Mouse (Mus musculus): ENCODE data around the gene Slc12a5. TPM values are rescaled to one million over a fixed set of nuclear protein-coding genes. Genes with fewer than 3 reads are reported as not detected.

Slc12a5 gene
- total and polyA plus RNA-seq, 3 experiments, result 0.50 to 1.3 TPM; not detected in 1

DNA sequence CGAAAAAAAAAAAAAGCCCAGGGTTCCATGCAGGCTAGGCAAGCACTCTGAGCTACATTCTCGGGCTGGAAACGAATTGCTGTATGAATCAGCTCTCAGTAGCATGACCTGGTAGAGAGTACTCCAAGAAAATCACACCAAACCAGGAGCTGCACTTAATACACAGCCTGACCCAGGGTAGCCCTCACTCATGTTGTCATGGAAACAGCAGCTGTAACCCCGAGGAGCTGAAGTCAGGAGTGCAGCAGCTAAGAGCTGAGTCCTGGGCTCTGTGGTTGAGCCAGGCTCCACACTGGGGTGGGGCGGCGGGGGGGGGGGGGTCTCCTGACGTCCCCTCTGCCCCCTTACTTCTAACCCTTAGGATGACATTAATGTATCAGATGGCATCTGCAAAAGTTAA lies 38.6 kb upstream of the Slc12a5 start:
- H3K36me3 ChIP-seq (ENCODE audit: control insufficient read depth in 1 of 2, insufficient read depth in 2 of 2, low read length in 2 of 2), result no peaks in the 10 kb centered on the region; a peak in 1 of 4 replicates
- H3K4me3 ChIP-seq (ENCODE audit: control insufficient read depth in 1 of 2, insufficient read depth in 1 of 2, low read depth in 2 of 2, low read length in 2 of 2), result no peak overlapping the region
- H3K27ac ChIP-seq (ENCODE audit: control insufficient read depth, low read depth, low read length), result no peak overlapping the region
- no peak for TF ChIP-seq GABPA (IDR thresholded peaks at IDR 0.05; ENCODE audit: low read depth, low read length)
- no peak for TF ChIP-seq CHD2 (IDR thresholded peaks at IDR 0.05; ENCODE audit: low read length)
- TF ChIP-seq E2F4 (IDR thresholded peaks at IDR 0.05; ENCODE audit: borderline replicate concordance, low read depth, low read length), result no peak
- no peak for TF ChIP-seq USF2 (IDR thresholded peaks at IDR 0.05; ENCODE audit: borderline replicate concordance in 1 of 2, insufficient read depth in 1 of 2, low read depth in 1 of 2, low read length in 2 of 2)
- no peak for TF ChIP-seq POLR2AphosphoS5 (IDR thresholded peaks at IDR 0.05; ENCODE audit: borderline replicate concordance, low read depth, low read length)
- TF ChIP-seq NRF1 (IDR thresholded peaks at IDR 0.05; ENCODE audit: insufficient read depth, low read depth, low read length, poor library complexity, severe bottlenecking), result no peak
- no peak for TF ChIP-seq MAX (IDR thresholded peaks at IDR 0.05; ENCODE audit: low read length)
- no peak for TF ChIP-seq POLR2A (IDR thresholded peaks at IDR 0.05; ENCODE audit: control insufficient read depth in 1 of 2, insufficient read depth in 1 of 2, low read depth in 1 of 2, low read length in 2 of 2, poor library complexity in 1 of 2)
- no peak for TF ChIP-seq TAL1 (IDR thresholded peaks at IDR 0.05; ENCODE audit: low read length)
- TF ChIP-seq TCF12 (IDR thresholded peaks at IDR 0.05; ENCODE audit: low read depth, low read length), result no peak
- no peak for TF ChIP-seq TBP (IDR thresholded peaks at IDR 0.05; ENCODE audit: low read depth, low read length)
- TF ChIP-seq MYC (IDR thresholded peaks at IDR 0.05; ENCODE audit: low read depth, low read length), result no peak
- no peak for TF ChIP-seq ZKSCAN1 (IDR thresholded peaks at IDR 0.05; ENCODE audit: low read depth, low read length)
- no peak for TF ChIP-seq BHLHE40 (IDR thresholded peaks at IDR 0.05; ENCODE audit: borderline replicate concordance, low read depth, low read length)
- TF ChIP-seq NELFE (IDR thresholded peaks at IDR 0.05; ENCODE audit: low read depth, low read length), result no peak
- no peak for TF ChIP-seq CTCF (IDR thresholded peaks at IDR 0.05 in 2 of 3, conservative IDR thresholded peaks at IDR 0.05 in 1 of 3; ENCODE audit: control insufficient read depth in 1 of 3, insufficient read depth in 1 of 3, low read depth in 2 of 3, low read length in 3 of 3, poor library complexity in 1 of 3, severe bottlenecking in 1 of 3)
- no peak for TF ChIP-seq GATA1 (IDR thresholded peaks at IDR 0.05; ENCODE audit: low read depth, low read length)
- TF ChIP-seq ELF1 (IDR thresholded peaks at IDR 0.05; ENCODE audit: low read depth, low read length), result no peak
- TF ChIP-seq MXI1 (IDR thresholded peaks at IDR 0.05; ENCODE audit: low read depth, low read length), result no peak
- TF ChIP-seq UBTF (IDR thresholded peaks at IDR 0.05; ENCODE audit: borderline replicate concordance, insufficient read depth, low read depth, low read length), result no peak
- no peak overlapping the region for H3K9ac ChIP-seq (ENCODE audit: control insufficient read depth, low read depth, low read length, poor library complexity, severe bottlenecking)
- no peak for DNase-seq (ENCODE audit: low read depth, low spot score)
- no peaks in the 10 kb centered on the region for H3K79me2 ChIP-seq (ENCODE audit: control insufficient read depth, insufficient read depth, low read length, poor library complexity)
- H3K9me3 ChIP-seq (replicated peaks; ENCODE audit: insufficient read depth, low read length), result no peaks in the 10 kb centered on the region
- no peaks in the 10 kb centered on the region for H3K27me3 ChIP-seq (ENCODE audit: control insufficient read depth in 1 of 2, insufficient read depth in 2 of 2, low read length in 2 of 2)
- H3K4me1 ChIP-seq (ENCODE audit: control insufficient read depth in 1 of 2, insufficient read depth in 2 of 2, low read length in 2 of 2), result no peaks in the 10 kb centered on the region

DNA sequence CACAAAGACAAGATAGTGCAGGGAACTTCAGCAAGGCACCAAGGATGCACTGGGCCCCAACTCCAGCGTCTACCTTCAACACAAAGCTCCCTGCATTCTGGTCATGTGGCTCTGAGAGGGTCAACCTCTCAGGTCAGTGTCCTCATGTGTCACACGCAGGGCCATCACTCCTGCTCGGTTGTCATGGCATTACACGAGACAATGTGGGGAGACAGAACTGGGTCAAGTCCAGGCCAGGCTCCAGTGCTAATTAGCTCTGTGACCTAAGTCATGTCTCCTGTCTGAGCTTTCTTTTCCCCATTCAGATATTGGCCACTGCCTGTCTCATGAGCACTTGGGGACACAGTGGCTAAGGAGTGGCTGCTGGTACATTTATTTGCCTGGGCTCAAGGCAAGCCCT lies 37.3 kb upstream of the Slc12a5 start:
- Histone ChIP-seq H3K9me3 (replicated peaks; ENCODE audit: insufficient read depth, low read length) (no peaks in the 10 kb centered on the region), H3K4me1 (ENCODE audit: control insufficient read depth in 1 of 2, insufficient read depth in 2 of 2, low read length in 2 of 2) (no peaks in the 10 kb centered on the region), H3K4me3 (ENCODE audit: control insufficient read depth in 1 of 2, insufficient read depth in 1 of 2, low read depth in 2 of 2, low read length in 2 of 2) (no peak overlapping the region), H3K27ac (ENCODE audit: control insufficient read depth, low read depth, low read length) (no peak overlapping the region), H3K9ac (ENCODE audit: control insufficient read depth, low read depth, low read length, poor library complexity, severe bottlenecking) (no peak overlapping the region), H3K36me3 (ENCODE audit: control insufficient read depth in 1 of 2, insufficient read depth in 2 of 2, low read length in 2 of 2) (no peaks in the 10 kb centered on the region; a peak in 1 of 4 replicates), H3K27me3 (ENCODE audit: control insufficient read depth in 1 of 2, insufficient read depth in 2 of 2, low read length in 2 of 2) (no peaks in the 10 kb centered on the region), H3K79me2 (ENCODE audit: control insufficient read depth, insufficient read depth, low read length, poor library complexity) (no peaks in the 10 kb centered on the region)
- TF ChIP-seq MEF2A (IDR thresholded peaks at IDR 0.05; ENCODE audit: extremely low read depth, insufficient replicate concordance, low read depth, low read length, poor library complexity, severe bottlenecking) (no peak), GATA1 (IDR thresholded peaks at IDR 0.05; ENCODE audit: low read depth, low read length) (no peak), TCF12 (IDR thresholded peaks at IDR 0.05; ENCODE audit: low read depth, low read length) (no peak), RCOR1 (IDR thresholded peaks at IDR 0.05; ENCODE audit: low read depth, low read length) (no peak), SMC3 (IDR thresholded peaks at IDR 0.05; ENCODE audit: low read depth, low read length) (no peak), RAD21 (IDR thresholded peaks at IDR 0.05; ENCODE audit: low read depth, low read length) (no peak), ELF1 (IDR thresholded peaks at IDR 0.05; ENCODE audit: low read depth, low read length) (no peak), ZNF384 (IDR thresholded peaks at IDR 0.05; ENCODE audit: low read depth, low read length) (no peak), MYB (IDR thresholded peaks at IDR 0.05; ENCODE audit: low read depth, low read length) (no peak), MXI1 (IDR thresholded peaks at IDR 0.05; ENCODE audit: low read depth, low read length) (no peak), SIN3A (IDR thresholded peaks at IDR 0.05; ENCODE audit: low read length) (no peak), HCFC1 (IDR thresholded peaks at IDR 0.05; ENCODE audit: low read depth, low read length) (no peak), TBP (IDR thresholded peaks at IDR 0.05; ENCODE audit: low read depth, low read length) (no peak), BHLHE40 (IDR thresholded peaks at IDR 0.05; ENCODE audit: borderline replicate concordance, low read depth, low read length) (no peak)
- DNase-seq (ENCODE audit: low read depth, low spot score), result no peak

Data from MEL (cell line).